Mouse (Mus musculus) hindbrain, postnatal 0 days (tissue): ENCODE measurements around the gene Trmt1. TPM values are rescaled to one million over a fixed set of nuclear protein-coding genes. Genes with fewer than 3 reads are reported as not detected.

Experiments used
- ATAC-seq: fragments of 200-750 bp; cut with Nextera tagmentation; 2 replicates; pipeline ENCODE4 v1.8.0; 2017; ENCODE audit warnings: mild to moderate bottlenecking, moderate TSS enrichment, moderate library complexity
- DNase-seq: peaks from one replicate; pipeline ENCODE4 v3.0.0-alpha.2; 2015; ENCODE audit warnings: low spot score
- H3K27ac ChIP-seq: fragments of 300-500 bp; sonication (generic); 2 replicates; pipeline ENCODE4 v1.5.1; 2014; ENCODE audit warnings: mild to moderate bottlenecking
- H3K27me3 ChIP-seq: fragments of 300-500 bp; sonication (generic); 2 replicates; pipeline ENCODE4 v1.6.1; 2014; ENCODE audit warnings: low read length, mixed read lengths; ENCODE audit not compliant: insufficient read depth
- H3K36me3 ChIP-seq: fragments of 300-500 bp; sonication (generic); 2 replicates; pipeline ENCODE4 v1.6.1; 2014; ENCODE audit warnings: low read length, mixed read lengths; ENCODE audit not compliant: insufficient read depth
- H3K4me1 ChIP-seq: fragments of 300-500 bp; sonication (generic); 2 replicates; pipeline ENCODE4 v1.6.1; 2014; ENCODE audit warnings: antibody characterized with exemption, low read length, mixed read lengths; ENCODE audit not compliant: insufficient read depth
- H3K4me2 ChIP-seq: fragments of 300-500 bp; sonication (generic); 2 replicates; pipeline ENCODE4 v1.6.1; 2014; ENCODE audit warnings: low read depth, mild to moderate bottlenecking, low read length, moderate library complexity, mixed read lengths
- H3K4me3 ChIP-seq: fragments of 300-500 bp; sonication (generic); 2 replicates; pipeline ENCODE4 v1.5.1; 2014; ENCODE audit warnings: low read length
- H3K9ac ChIP-seq: fragments of 300-500 bp; sonication (generic); replicated peaks from 2 replicates; pipeline ENCODE4 v1.6.1; 2014; ENCODE audit warnings: mild to moderate bottlenecking, low read length, moderate library complexity, mixed read lengths
- H3K9me3 ChIP-seq: fragments of 300-500 bp; sonication (generic); 2 replicates; pipeline ENCODE4 v1.6.1; 2016; ENCODE audit warnings: low read length, mixed read lengths
- CTCF ChIP-seq: IDR thresholded peaks from 2 replicates; pipeline ENCODE4 v1.5.1; 2016; ENCODE audit warnings: antibody characterized with exemption, control low read depth, low read depth
- WGBS: fragments of 180-500 bp; shearing (Covaris S2); extraction: QIAGEN DNeasy Blood & Tissue Kit; methylation state at CpG from one replicate; pipeline ENCODE4 v1.1.7; 2014; 5-methylcytosine and 5-hydroxymethylcytosine counted together
- polyA plus RNA-seq: library from polyadenylated mRNA; unstranded; fragments of >200 nt; fragmentation: Nextera tagmentation; extraction: Ambion mirVana; gene quantifications from 2 replicates; pipeline ENCODE4 v1.2.1, GENCODE M21; 2015
- total RNA-seq: library from RNA; depleted of rRNA; stranded (reverse); fragments of >200 nt; gene quantifications from 2 replicates; pipeline ENCODE4 v1.2.3, GENCODE M21; 2014

Trmt1 gene
- total and polyA plus RNA-seq, 2 experiments from 2014 or later, result 71.2 to 93.3 TPM

DNA sequence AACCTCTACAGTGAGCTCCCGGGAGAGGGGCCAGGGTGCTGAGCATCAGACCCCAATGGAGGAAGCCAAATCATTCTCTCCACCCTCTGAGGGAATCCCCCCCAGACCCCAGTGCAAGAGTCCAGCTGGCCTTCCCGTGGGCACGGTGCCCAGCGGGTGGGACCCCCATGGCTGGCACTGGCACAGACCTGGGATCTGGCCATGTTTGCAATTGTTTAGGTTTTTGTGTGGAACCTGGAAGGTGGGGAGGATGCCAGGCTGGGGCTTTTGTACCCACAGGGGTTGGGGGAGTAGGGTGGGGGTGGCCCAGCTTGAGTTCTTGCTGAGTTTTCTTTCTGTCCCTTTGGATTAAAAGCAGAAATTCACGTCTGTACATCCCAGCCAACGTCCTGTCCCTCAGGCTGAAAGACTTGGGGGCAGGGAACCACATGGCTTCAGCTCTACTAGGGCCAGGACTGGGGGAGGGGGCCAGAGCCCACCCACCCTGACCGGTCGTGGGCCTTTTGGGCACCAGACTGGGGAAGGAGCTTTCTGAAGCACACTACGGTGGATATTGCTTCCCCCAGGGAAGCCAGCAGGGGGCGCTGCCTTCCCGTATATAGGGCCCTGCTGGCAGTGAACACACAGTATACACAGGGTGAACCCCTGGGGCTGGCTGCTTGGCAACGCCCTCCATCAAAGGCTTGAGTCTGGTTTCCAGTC lies 22.8 kb downstream of the Trmt1 start:
- peaks cover 22% of the 10 kb centered on the region for H3K4me1 ChIP-seq
- H3K4me2 ChIP-seq, result no peak overlapping the region
- peak overlapping the region; percentile 79 for H3K27ac ChIP-seq
- DNase-seq (peak; percentile 96), ATAC-seq (peak; percentile 74)
- WGBS, result 4% methylated on average over 12 of the region's 12 CpGs
- no peak overlapping the region for H3K9ac ChIP-seq
- no peaks in the 10 kb centered on the region for H3K27me3 ChIP-seq
- H3K9me3 ChIP-seq, result no peaks in the 10 kb centered on the region
- no peak overlapping the region for H3K4me3 ChIP-seq
- no peaks in the 10 kb centered on the region for H3K36me3 ChIP-seq
- peak; percentile 97 for TF ChIP-seq CTCF

DNA sequence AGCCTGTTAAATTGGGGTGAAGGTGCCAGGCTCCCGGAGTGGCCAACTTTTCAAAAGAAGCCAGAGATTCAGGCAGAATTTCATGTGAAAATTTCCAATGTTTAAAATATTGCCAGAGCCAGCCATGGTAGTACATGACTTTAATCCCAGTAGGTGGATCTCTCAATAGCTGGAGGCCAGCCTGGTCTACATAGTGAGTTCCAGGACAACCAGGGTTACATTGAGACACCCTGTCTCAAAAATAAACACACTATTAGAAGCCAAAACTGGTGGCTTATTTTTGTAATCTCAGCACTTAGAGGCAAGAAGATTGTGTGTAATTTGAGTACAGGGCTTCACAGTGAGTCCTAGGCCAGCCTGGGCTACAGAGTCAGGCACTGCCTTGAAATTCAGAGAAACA lies 23.8 kb downstream of the Trmt1 start:
- Histone ChIP-seq H3K36me3 (no peaks in the 10 kb centered on the region), H3K4me3 (no peak overlapping the region), H3K4me1 (peaks cover 27% of the 10 kb centered on the region), H3K9ac (no peak overlapping the region), H3K27ac (peak overlapping the region; percentile 79), H3K4me2 (no peak overlapping the region), H3K9me3 (no peaks in the 10 kb centered on the region), H3K27me3 (no peaks in the 10 kb centered on the region)
- no peak for ATAC-seq
- WGBS, result 84% methylated on average over 1 of the region's 1 CpGs
- TF ChIP-seq CTCF, result no peak
- no peak for DNase-seq

DNA sequence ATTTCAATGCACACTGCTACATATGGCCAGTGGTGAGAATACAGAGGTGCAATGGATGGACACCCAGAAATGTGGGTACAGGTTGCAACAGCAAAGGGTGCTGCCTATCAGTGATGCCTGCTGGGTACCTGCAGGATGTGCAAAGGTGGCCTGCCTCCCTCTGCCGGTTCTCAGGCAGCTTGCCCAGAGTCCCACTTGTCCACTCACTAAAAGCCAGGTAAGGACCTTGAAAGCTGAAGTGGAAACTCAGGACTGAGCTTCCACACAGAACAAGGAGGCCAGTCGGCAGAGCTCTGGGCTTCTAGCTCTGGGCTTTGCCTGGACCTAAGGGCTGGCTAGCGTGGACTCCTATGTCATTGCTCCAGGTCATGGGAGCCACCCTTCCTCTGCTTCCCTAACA lies 25.2 kb downstream of the Trmt1 start:
- no peak for TF ChIP-seq CTCF
- H3K9me3 ChIP-seq, result no peaks in the 10 kb centered on the region
- H3K9ac ChIP-seq, result no peak overlapping the region
- no peak overlapping the region for H3K4me3 ChIP-seq
- no peaks in the 10 kb centered on the region for H3K27me3 ChIP-seq
- ATAC-seq (no peak), DNase-seq (no peak)
- no peak overlapping the region for H3K4me2 ChIP-seq
- WGBS, result 28% methylated on average over 3 of the region's 3 CpGs
- no peaks in the 10 kb centered on the region for H3K36me3 ChIP-seq
- peak overlapping the region; percentile 77 for H3K27ac ChIP-seq
- H3K4me1 ChIP-seq, result peaks cover 23% of the 10 kb centered on the region

DNA sequence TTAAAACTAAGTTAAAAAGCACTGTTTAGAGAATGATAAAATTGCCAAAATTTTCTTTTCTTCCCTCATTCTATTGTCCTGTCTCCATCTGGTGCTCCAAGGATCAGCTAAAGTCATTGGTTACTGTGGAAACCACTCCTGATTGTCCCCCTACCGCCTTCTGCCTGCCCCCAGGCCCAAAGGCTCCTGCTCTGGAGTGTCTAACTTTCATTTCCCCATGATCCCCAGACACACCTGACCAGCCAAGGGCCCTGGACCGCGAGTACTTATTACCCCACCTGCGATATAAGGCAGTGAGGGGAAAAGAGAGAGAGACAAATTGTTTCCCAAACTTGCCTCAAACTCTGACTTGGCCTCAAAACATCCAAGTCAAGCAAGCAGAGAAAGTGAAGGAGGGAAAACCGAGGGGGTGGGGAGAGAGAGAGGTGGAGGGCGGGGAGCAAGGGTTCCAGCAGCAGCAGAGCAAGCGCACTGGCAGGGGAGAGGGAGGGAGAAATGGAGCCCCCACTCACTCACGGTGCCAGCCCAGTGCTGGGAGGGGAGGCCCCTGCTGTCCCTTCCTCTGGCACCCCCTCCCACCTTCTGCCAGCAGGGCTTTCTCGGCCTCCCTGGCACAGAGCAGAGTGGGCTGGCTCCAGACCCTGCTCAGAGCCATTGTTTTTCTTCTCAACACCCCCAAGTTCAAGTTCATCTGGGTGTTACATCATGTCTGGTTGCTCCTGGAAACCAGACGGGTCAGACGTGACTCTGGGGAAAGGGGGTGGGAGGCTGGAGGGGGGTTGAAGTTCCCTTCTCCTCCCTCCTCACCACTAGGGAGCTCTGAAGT lies 26.0 kb downstream of the Trmt1 start:
- no peaks in the 10 kb centered on the region for H3K9me3 ChIP-seq
- 17% methylated on average over 9 of the region's 11 CpGs for WGBS
- no peak overlapping the region for H3K4me2 ChIP-seq
- ATAC-seq (peak; percentile 91), DNase-seq (peak; percentile 89)
- H3K4me3 ChIP-seq, result no peak overlapping the region
- no peak overlapping the region for H3K9ac ChIP-seq
- peak overlapping the region; percentile 77 for H3K27ac ChIP-seq
- TF ChIP-seq CTCF, result peak; percentile 51
- no peaks in the 10 kb centered on the region for H3K36me3 ChIP-seq
- no peaks in the 10 kb centered on the region for H3K27me3 ChIP-seq
- peaks cover 19% of the 10 kb centered on the region for H3K4me1 ChIP-seq

DNA sequence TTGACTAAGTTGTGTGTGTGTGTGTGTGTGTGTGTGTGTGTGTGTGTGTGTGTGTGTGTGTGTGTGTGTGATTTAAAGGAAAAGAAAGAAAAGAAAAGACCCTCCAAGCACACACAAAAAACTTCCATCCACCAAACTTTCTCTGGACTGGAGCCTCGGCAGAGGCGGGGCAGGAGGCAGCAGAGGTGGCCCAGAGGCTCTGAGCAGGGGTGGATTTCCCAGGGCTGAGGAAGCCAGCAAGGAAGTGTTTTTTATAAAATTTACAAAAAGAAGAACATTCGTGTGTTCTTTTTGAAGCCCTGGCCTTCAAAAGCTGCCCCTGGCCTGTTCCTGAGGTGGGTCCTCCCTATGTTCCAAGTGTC lies 26.6 kb downstream of the Trmt1 start:
- Histone ChIP-seq H3K36me3 (no peaks in the 10 kb centered on the region; the same call in 1 of the 2 replicates), H3K4me2 (no peak overlapping the region), H3K9me3 (no peaks in the 10 kb centered on the region), H3K9ac (no peak overlapping the region), H3K27me3 (no peaks in the 10 kb centered on the region), H3K4me3 (no peak overlapping the region), H3K4me1 (peaks cover 15% of the 10 kb centered on the region), H3K27ac (peak overlapping the region; percentile 77)
- 11% methylated on average over 3 of the region's 3 CpGs for WGBS
- TF ChIP-seq CTCF, result no peak
- DNase-seq, result no peak
- peak; percentile 33 for ATAC-seq

DNA sequence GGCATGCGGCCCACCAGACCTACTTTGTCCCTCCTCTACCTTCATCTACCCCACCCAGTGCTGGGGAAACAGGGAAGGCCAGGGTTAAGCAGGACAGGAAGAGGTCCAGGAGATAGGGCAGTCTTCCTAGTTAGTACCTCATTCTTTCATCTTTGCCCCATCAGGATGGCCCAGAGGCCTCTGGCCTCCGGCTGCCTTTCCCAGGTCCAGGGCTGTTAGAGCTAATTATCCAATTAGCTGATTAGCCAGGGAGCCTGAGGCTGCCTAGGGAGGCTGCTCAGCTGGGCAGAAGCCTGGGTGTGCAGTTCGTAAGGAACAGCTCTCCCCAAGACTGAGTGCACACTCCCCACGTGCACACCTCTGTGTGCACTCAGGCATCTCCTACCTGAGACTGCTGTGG lies 27.3 kb downstream of the Trmt1 start:
- no peaks in the 10 kb centered on the region for H3K27me3 ChIP-seq
- no peak overlapping the region for H3K4me2 ChIP-seq
- no peak for ATAC-seq
- no peak for TF ChIP-seq CTCF
- peaks cover 14% of the 10 kb centered on the region for H3K4me1 ChIP-seq
- H3K9me3 ChIP-seq, result no peaks in the 10 kb centered on the region
- no peak overlapping the region for H3K4me3 ChIP-seq
- no peak overlapping the region for H3K9ac ChIP-seq
- WGBS, result 41% methylated on average over 4 of the region's 4 CpGs
- H3K36me3 ChIP-seq, result no peaks in the 10 kb centered on the region; the same call in 1 of the 2 replicates
- H3K27ac ChIP-seq, result peak overlapping the region; percentile 77
- no peak for DNase-seq
